Mouse (Mus musculus) lung, adult 2 months (tissue): ENCODE results near the gene Plppr2.

Experiments
- CTCF ChIP-seq: fragments of 200-500 bp; IDR thresholded peaks from 2 replicates; pipeline ENCODE4 v1.5.1; 2011; ENCODE audit warnings: mild to moderate bottlenecking, low read length, control low read depth; ENCODE audit not compliant: insufficient read depth
- POLR2A ChIP-seq: fragments of 200-500 bp; IDR thresholded peaks from 2 replicates; pipeline ENCODE4 v1.6.1; 2011; ENCODE audit warnings: low read depth, mild to moderate bottlenecking, control low read depth, low read length, borderline replicate concordance; ENCODE audit errors: extremely low read depth

GRCm38 (mm10) chr9:21916851-21917492 lies 19.9 kb upstream of the Plppr2 start:
- TF ChIP-seq CTCF: no peak
- no peak for TF ChIP-seq POLR2A
